Mouse (Mus musculus) CD4-positive helper T cell, adult 2 months (primary cell): ENCODE data around the gene Pla2g16.

Source experiments
- DNase-seq: peaks from one replicate; pipeline ENCODE4 v3.0.0-alpha.2; 2012; ENCODE audit warnings: low read depth, missing footprints, low spot score

The Pla2g16 gene

GRCm38 (mm10) chr19:7611942-7612757 is 54.9 kb downstream of the Pla2g16 start, which contains the start of gene Hrasls5:
Hrasls5 (plus strand) TSS chr19:7612541.
- no peak for DNase-seq

- no peak for DNase-seq
These were observed 55.9 kb downstream of the Pla2g16 start for GRCm38 (mm10) chr19:7613151-7613550.

GRCm38 (mm10) chr19:7616231-7616930 is 59.1 kb downstream of the Pla2g16 start:
- no peak for DNase-seq

GRCm38 (mm10) chr19:7617085-7617484 is 59.8 kb downstream of the Pla2g16 start:
- DNase-seq, result no peak

- DNase-seq, result peak; percentile 39
These were observed 60.4 kb downstream of the Pla2g16 start for GRCm38 (mm10) chr19:7617696-7618095.

- no peak for DNase-seq
These were observed 75.8 kb downstream of the Pla2g16 start for GRCm38 (mm10) chr19:7633021-7633420.

GRCm38 (mm10) chr19:7633786-7634185 is 76.5 kb downstream of the Pla2g16 start:
- DNase-seq, result no peak
